In genomic region chr2:156839319-156840191, GRCm38 (mm10) we compare ENCODE assay signal across 8 mouse cellular contexts. TPM values are rescaled to one million over a fixed set of nuclear protein-coding genes. Genes with fewer than 3 reads are reported as not detected.
DNase-seq lines count a peak whose midpoint lies in the region; ATAC-seq and TF ChIP-seq lines count a peak whose summit lies in the region.

Tgif2 (plus strand) TSS chr2:156840007.

- H3K4me3 ChIP-seq in forebrain, embryonic 12.5 days (replicated peaks): peak within 1 kb of the TSS; percentile 88
- peak within 1 kb of the TSS; percentile 75 for H3K4me3 ChIP-seq in hindbrain, embryonic 12.5 days
- peak within 1 kb of the TSS; percentile 88 for H3K4me3 ChIP-seq in limb, embryonic 15.5 days
- H3K4me3 ChIP-seq in midbrain, embryonic 16.5 days (ENCODE audit: low read depth, low read length): peak within 1 kb of the TSS; percentile 57
- peak within 1 kb of the TSS; percentile 87 for H3K4me3 ChIP-seq in testis, adult 2 months (ENCODE audit: control insufficient read depth, low read depth, low read length)

- H3K4me1 ChIP-seq in forebrain, embryonic 12.5 days: peaks cover 45% of the 10 kb centered on the region
- H3K4me1 ChIP-seq in hindbrain, embryonic 12.5 days: peaks cover 45% of the 10 kb centered on the region
- peaks cover 50% of the 10 kb centered on the region for H3K4me1 ChIP-seq in limb, embryonic 15.5 days
- peaks cover 26% of the 10 kb centered on the region for H3K4me1 ChIP-seq in midbrain, embryonic 16.5 days (ENCODE audit: control insufficient read depth, insufficient read depth, low read length)
- peaks cover 27% of the 10 kb centered on the region for H3K4me1 ChIP-seq in testis, adult 2 months (ENCODE audit: control insufficient read depth, insufficient read depth, low read length)

- no peaks in the 10 kb centered on the region for H3K9me3 ChIP-seq in forebrain, embryonic 12.5 days
- no peaks in the 10 kb centered on the region; the same call in 1 of the 2 replicates for H3K9me3 ChIP-seq in hindbrain, embryonic 12.5 days (replicated peaks)
- H3K9me3 ChIP-seq in limb, embryonic 15.5 days: no peaks in the 10 kb centered on the region
- H3K9me3 ChIP-seq in midbrain, embryonic 16.5 days (replicated peaks; ENCODE audit: control insufficient read depth, low read length, poor library complexity, severe bottlenecking): no peaks in the 10 kb centered on the region

- peak; percentile 49; the same call in 1 of the 2 replicates for TF ChIP-seq POLR2A in testis, adult 2 months (IDR thresholded peaks at IDR 0.05; ENCODE audit: control insufficient read depth, low read depth, low read length)

- ATAC-seq in activated CD4-positive, CD25-positive, alpha-beta regulatory T cell, adult 4 months: peak; percentile 76
- peak; percentile 84 for ATAC-seq in forebrain, embryonic 12.5 days (ENCODE audit: low FRiP score)
- ATAC-seq in hindbrain, embryonic 12.5 days (ENCODE audit: low FRiP score): peak; percentile 80
- peak; percentile 90 for ATAC-seq in limb, embryonic 15.5 days (ENCODE audit: insufficient number of reproducible peaks, low FRiP score, low TSS enrichment, low read depth)
- peak; percentile 69 for ATAC-seq in midbrain, embryonic 16.5 days

- peak; percentile 91 for DNase-seq in CD4-positive helper T cell, adult 2 months (ENCODE audit: low read depth, low spot score)
- no peak for DNase-seq in layer of hippocampus, adult 8-10 months (ENCODE audit: low spot score in 2 of 2)

- H3K27ac ChIP-seq in forebrain, embryonic 12.5 days: peak within 1 kb of the TSS; percentile 93
- H3K27ac ChIP-seq in hindbrain, embryonic 12.5 days: peak within 1 kb of the TSS; percentile 91
- H3K27ac ChIP-seq in limb, embryonic 15.5 days: peak within 1 kb of the TSS; percentile 96
- peak within 1 kb of the TSS; percentile 70 for H3K27ac ChIP-seq in midbrain, embryonic 16.5 days (ENCODE audit: low read length)
- peak within 1 kb of the TSS; percentile 63 for H3K27ac ChIP-seq in testis, adult 2 months (ENCODE audit: control insufficient read depth, insufficient read depth, low read depth, low read length)

- H3K36me3 ChIP-seq in forebrain, embryonic 12.5 days (replicated peaks): peaks cover 21% of the 10 kb centered on the region
- H3K36me3 ChIP-seq in hindbrain, embryonic 12.5 days: peaks cover 9% of the 10 kb centered on the region
- H3K36me3 ChIP-seq in limb, embryonic 15.5 days: peaks cover 22% of the 10 kb centered on the region
- H3K36me3 ChIP-seq in midbrain, embryonic 16.5 days (ENCODE audit: control insufficient read depth, insufficient read depth, low read length): no peaks in the 10 kb centered on the region
- no peaks in the 10 kb centered on the region for H3K36me3 ChIP-seq in testis, adult 2 months (ENCODE audit: control insufficient read depth, insufficient read depth, low read length)

- no peaks in the 10 kb centered on the region for H3K27me3 ChIP-seq in forebrain, embryonic 12.5 days
- no peaks in the 10 kb centered on the region; the same call in 1 of the 2 replicates for H3K27me3 ChIP-seq in hindbrain, embryonic 12.5 days
- no peaks in the 10 kb centered on the region for H3K27me3 ChIP-seq in limb, embryonic 15.5 days
- peaks cover 10% of the 10 kb centered on the region; the same call in 1 of the 2 replicates for H3K27me3 ChIP-seq in midbrain, embryonic 16.5 days (ENCODE audit: control insufficient read depth, insufficient read depth, low read depth, low read length)
- no peaks in the 10 kb centered on the region for H3K27me3 ChIP-seq in testis, adult 2 months (ENCODE audit: control insufficient read depth, insufficient read depth, low read length)

- H3K4me2 ChIP-seq in forebrain, embryonic 12.5 days: peak within 1 kb of the TSS; percentile 79
- peak within 1 kb of the TSS; percentile 87 for H3K4me2 ChIP-seq in hindbrain, embryonic 12.5 days (replicated peaks)
- peak within 1 kb of the TSS; percentile 79 for H3K4me2 ChIP-seq in limb, embryonic 15.5 days
- H3K4me2 ChIP-seq in midbrain, embryonic 16.5 days (ENCODE audit: low read length): peak within 1 kb of the TSS; percentile 99

- no peak for TF ChIP-seq CTCF in testis, adult 2 months (IDR thresholded peaks at IDR 0.05; ENCODE audit: control insufficient read depth, insufficient read depth, insufficient replicate concordance, low read depth, low read length)

- WGBS in forebrain, embryonic 12.5 days: under 1% methylated on average over 57 of the region's 61 CpGs
- 1% methylated on average over 60 of the region's 61 CpGs for WGBS in hindbrain, embryonic 12.5 days
- 3% methylated on average over 61 of the region's 61 CpGs for WGBS in limb, embryonic 15.5 days
- WGBS in midbrain, embryonic 16.5 days: 3% methylated on average over 53 of the region's 61 CpGs

- H3K9ac ChIP-seq in forebrain, embryonic 12.5 days: peak within 1 kb of the TSS; percentile 89
- peak within 1 kb of the TSS; percentile 84 for H3K9ac ChIP-seq in hindbrain, embryonic 12.5 days
- peak within 1 kb of the TSS; percentile 85 for H3K9ac ChIP-seq in limb, embryonic 15.5 days
- H3K9ac ChIP-seq in midbrain, embryonic 16.5 days (ENCODE audit: low read depth, low read length): peak within 1 kb of the TSS; percentile 65

RNA-seq across cellular contexts. Expression of gene Tgif2, which starts in this region (rescaled TPM):
- 1 to 10 TPM; 5.2 to 8.5 TPM for polyA plus RNA-seq in activated CD4-positive, CD25-positive, alpha-beta regulatory T cell, adult 4 months (2017; shearing (Covaris generic))
- 88.3 and 89.3 TPM in 2 replicates for polyA plus RNA-seq in forebrain, embryonic 12.5 days (2016; fragmentation: Nextera tagmentation; extraction: Ambion mirVana)
- polyA plus RNA-seq in hindbrain, embryonic 12.5 days (2016; fragmentation: Nextera tagmentation; extraction: Ambion mirVana): 60.1 and 64.4 TPM in 2 replicates
- 49.2 and 52.7 TPM in 2 replicates for polyA plus RNA-seq in limb, embryonic 15.5 days (2015; fragmentation: Nextera tagmentation; extraction: Ambion mirVana)
- polyA plus RNA-seq in midbrain, embryonic 16.5 days (2015; fragmentation: Nextera tagmentation; extraction: Ambion mirVana): 12.5 and 14.1 TPM in 2 replicates
- 11.0 and 12.7 TPM in 2 replicates for polyA plus RNA-seq in testis, adult 2 months (2012; rRNA removed)
- 1 to 10 TPM in 1 of 4 experiments, under 1 TPM in 3; 0.66 to 2.6 (median 0.82) TPM for total RNA-seq in layer of hippocampus, adult 8-10 months (2022)
